Mouse (Mus musculus) heart, embryonic 12.5 days (tissue): ENCODE measurements around the gene Pcsk6. TPM values are rescaled to one million over a fixed set of nuclear protein-coding genes. Genes with fewer than 3 reads are reported as not detected.

Source experiments
- ATAC-seq: fragments of 200-750 bp; cut with Nextera tagmentation; 2 replicates; pipeline ENCODE4 v1.8.0; 2017; ENCODE audit warnings: moderate TSS enrichment, moderate library complexity; ENCODE audit not compliant: insufficient number of reproducible peaks, low FRiP score
- H3K27ac ChIP-seq: fragments of 300-500 bp; sonication (generic); 2 replicates; pipeline ENCODE4 v1.5.1; 2016; ENCODE audit warnings: mild to moderate bottlenecking, moderate library complexity; ENCODE audit not compliant: poor library complexity, severe bottlenecking
- H3K27me3 ChIP-seq: fragments of 300-500 bp; sonication (generic); replicated peaks from 2 replicates; pipeline ENCODE4 v1.6.1; 2016; ENCODE audit warnings: mild to moderate bottlenecking, moderate library complexity
- H3K36me3 ChIP-seq: fragments of 300-500 bp; sonication (generic); 2 replicates; pipeline ENCODE4 v1.6.1; 2016; ENCODE audit warnings: mild to moderate bottlenecking, moderate library complexity
- H3K4me1 ChIP-seq: fragments of 300-500 bp; sonication (generic); replicated peaks from 2 replicates; pipeline ENCODE4 v1.6.1; 2016; ENCODE audit warnings: mild to moderate bottlenecking
- H3K4me2 ChIP-seq: fragments of 300-500 bp; sonication (generic); 2 replicates; pipeline ENCODE4 v1.6.1; 2016; ENCODE audit warnings: mild to moderate bottlenecking, moderate library complexity
- H3K4me3 ChIP-seq: fragments of 300-500 bp; sonication (generic); 2 replicates; pipeline ENCODE4 v1.5.1; 2016; ENCODE audit warnings: mild to moderate bottlenecking
- H3K9ac ChIP-seq: fragments of 300-500 bp; sonication (generic); 2 replicates; pipeline ENCODE4 v1.6.1; 2016; ENCODE audit warnings: mild to moderate bottlenecking, moderate library complexity
- H3K9me3 ChIP-seq: fragments of 300-500 bp; sonication (generic); replicated peaks from 2 replicates; pipeline ENCODE4 v1.6.1; 2016; ENCODE audit warnings: mild to moderate bottlenecking, moderate library complexity
- WGBS: fragments of 180-500 bp; shearing (Covaris S2); methylation state at CpG from one replicate; pipeline ENCODE4 v1.1.7; 2016; 5-methylcytosine and 5-hydroxymethylcytosine counted together
- polyA plus RNA-seq: library from polyadenylated mRNA; unstranded; fragments of >200 nt; fragmentation: Nextera tagmentation; extraction: Ambion mirVana; gene quantifications from 2 replicates; pipeline ENCODE4 v1.2.1, GENCODE M21; 2016

Pcsk6 gene
- polyA plus RNA-seq, 1 experiment from 2014 or later: 2.7 TPM

DNA sequence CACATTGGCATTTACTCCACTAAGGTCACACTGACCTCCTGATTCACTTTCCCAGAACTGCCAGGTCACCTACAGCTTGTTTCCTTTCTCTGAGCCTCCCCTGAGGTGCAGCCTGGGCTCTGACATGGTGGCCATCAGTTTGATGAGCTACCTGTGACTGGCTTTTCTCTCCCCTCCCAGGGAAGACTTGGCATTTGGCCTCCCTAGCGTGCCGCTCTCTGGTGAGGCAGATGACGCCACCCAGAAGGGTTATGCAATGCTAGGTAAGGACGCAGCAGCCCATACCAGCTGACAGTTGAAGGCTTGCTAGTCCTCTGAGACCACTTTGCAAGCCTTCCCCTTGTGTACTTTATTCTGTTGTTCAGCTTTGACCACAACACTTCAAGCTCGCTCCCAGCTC is 141.9 kb downstream of the Pcsk6 start:
- 88% methylated on average over 5 of the region's 5 CpGs for WGBS
- no peaks in the 10 kb centered on the region for H3K27me3 ChIP-seq
- no peak overlapping the region for H3K27ac ChIP-seq
- H3K4me2 ChIP-seq: no peak overlapping the region
- no peak overlapping the region for H3K9ac ChIP-seq
- H3K4me3 ChIP-seq: no peak overlapping the region
- ATAC-seq: no peak
- peaks cover 3% of the 10 kb centered on the region; the same call in 1 of the 2 replicates for H3K36me3 ChIP-seq
- no peaks in the 10 kb centered on the region for H3K4me1 ChIP-seq
- H3K9me3 ChIP-seq: peaks cover 5% of the 10 kb centered on the region

DNA sequence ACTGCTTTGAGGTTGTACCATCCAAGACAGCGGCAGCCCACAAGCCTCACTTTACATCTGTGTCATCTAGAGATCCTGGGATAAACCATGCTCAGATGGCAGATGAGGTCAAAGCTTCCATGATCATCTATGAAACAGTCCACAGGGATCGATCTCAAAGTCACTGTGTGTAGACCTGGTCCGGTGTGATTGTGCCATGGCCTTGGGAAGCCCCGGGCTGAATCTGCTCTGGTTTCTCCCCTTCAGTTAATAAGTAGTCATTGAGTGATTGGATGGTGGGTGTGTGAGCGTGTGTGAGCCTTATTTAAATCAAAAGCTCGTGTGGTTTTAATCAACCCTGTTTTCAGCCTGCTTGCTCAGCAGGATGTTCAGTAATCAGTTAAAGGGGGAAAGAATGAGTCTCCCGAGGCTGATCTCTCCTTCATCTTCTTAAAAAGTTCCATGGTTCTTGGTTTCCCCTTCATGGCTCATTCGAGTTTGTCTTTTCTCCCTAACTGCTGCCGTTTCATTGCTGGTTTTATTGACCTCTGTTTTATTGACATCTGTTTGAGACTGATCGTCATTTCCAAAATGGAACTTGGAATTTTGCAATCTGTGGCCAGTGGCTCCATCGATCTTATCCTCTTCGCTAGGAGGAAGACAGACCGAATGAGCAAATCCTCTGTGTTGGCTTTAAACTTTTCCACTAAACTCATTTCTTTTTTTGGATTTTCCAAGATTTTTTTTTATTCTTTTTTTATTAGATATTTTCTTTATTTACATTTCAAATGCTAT is 142.5 kb downstream of the Pcsk6 start:
- Histone ChIP-seq H3K27ac (no peak overlapping the region), H3K4me3 (no peak overlapping the region), H3K4me2 (no peak overlapping the region), H3K4me1 (no peaks in the 10 kb centered on the region), H3K27me3 (no peaks in the 10 kb centered on the region), H3K9me3 (peaks cover 5% of the 10 kb centered on the region), H3K36me3 (peaks cover 3% of the 10 kb centered on the region; the same call in 1 of the 2 replicates), H3K9ac (no peak overlapping the region)
- WGBS: 74% methylated on average over 13 of the region's 13 CpGs
- no peak for ATAC-seq

DNA sequence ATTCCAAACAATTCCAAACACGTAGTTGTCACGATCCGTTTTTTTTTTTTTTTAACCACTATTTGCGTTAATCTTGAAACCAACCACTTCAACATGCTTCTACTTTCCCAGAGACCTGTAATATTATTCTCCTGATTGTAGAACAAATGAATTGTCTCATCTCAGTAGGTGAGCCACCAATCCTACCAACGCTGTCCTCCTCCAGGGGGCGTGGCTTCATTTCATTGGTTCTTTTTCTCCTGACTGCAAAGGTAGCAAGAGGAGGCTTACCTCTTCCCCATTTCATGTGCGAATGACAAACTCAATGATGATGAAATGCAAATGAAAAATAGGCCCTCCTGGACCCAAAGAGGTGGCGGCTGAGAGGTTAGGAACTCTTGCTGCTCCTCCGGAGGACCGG is 143.5 kb downstream of the Pcsk6 start:
- Histone ChIP-seq H3K36me3 (no peaks in the 10 kb centered on the region), H3K9me3 (no peaks in the 10 kb centered on the region), H3K4me3 (no peak overlapping the region), H3K4me2 (no peak overlapping the region), H3K27ac (no peak overlapping the region), H3K4me1 (no peaks in the 10 kb centered on the region), H3K27me3 (no peaks in the 10 kb centered on the region), H3K9ac (no peak overlapping the region)
- ATAC-seq: no peak
- WGBS: 86% methylated on average over 10 of the region's 10 CpGs

DNA sequence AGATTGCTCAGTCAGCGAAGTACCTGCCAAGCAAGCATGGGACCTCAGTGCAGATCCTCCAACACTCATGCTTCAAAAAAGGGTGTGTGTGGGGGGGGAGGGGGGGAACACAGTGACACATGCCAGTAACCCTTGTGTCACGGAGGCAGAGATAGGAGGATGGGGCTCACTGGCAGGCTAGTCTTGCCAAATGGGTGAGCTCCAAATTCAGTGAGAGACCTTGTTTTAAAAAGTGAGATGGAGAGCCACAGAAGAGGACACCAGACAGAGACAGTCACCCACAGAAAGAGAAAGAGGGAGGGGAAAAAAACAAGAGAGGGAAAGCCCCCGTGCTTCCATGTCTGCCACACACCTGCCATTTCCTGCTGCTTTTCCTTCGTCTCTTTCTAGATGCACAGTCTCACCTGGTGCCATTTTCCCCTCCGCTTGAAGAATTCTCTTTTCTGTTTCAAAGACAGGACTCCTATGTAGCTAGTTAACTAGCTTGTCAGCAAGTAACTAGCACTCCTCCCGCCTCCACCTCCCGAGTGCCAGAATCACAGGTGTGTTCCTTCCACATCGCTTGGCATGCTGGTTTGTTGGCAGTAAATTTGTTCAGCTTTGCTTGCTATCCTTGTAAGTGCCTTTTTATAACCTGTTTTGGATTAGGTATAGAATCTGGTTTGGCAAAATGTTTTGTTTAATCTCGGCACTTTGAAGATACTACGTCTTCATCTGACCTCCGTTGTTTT is 146.8 kb downstream of the Pcsk6 start:
- Histone ChIP-seq H3K27ac (no peak overlapping the region), H3K27me3 (no peaks in the 10 kb centered on the region), H3K4me2 (no peak overlapping the region), H3K36me3 (no peaks in the 10 kb centered on the region), H3K4me3 (no peak overlapping the region), H3K9me3 (no peaks in the 10 kb centered on the region), H3K4me1 (no peaks in the 10 kb centered on the region), H3K9ac (no peak overlapping the region)
- no peak for ATAC-seq
- WGBS: 76% methylated on average over 11 of the region's 11 CpGs

DNA sequence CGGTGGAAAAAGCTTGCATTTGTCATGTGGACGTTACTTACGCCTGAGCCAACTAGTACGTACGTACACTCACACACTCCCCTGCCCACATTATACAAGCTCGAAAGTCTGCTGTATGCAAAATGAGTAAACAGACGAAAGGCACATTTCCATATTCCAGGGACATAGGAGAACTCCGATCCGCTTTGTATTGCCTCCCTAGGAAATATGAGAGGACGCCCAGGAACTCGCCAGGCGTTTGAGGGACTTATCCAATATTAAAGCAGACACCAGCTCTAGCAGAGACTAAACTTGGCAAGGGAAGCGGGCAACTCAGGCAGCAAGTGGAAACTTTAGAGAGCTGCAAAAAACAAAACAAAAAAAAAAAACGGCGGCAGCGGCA is 147.3 kb downstream of the Pcsk6 start:
- Histone ChIP-seq H3K4me1 (no peaks in the 10 kb centered on the region), H3K27me3 (no peaks in the 10 kb centered on the region), H3K4me3 (no peak overlapping the region), H3K36me3 (no peaks in the 10 kb centered on the region), H3K27ac (no peak overlapping the region), H3K9me3 (no peaks in the 10 kb centered on the region), H3K9ac (no peak overlapping the region), H3K4me2 (no peak overlapping the region)
- WGBS: 82% methylated on average over 16 of the region's 16 CpGs
- ATAC-seq: no peak

DNA sequence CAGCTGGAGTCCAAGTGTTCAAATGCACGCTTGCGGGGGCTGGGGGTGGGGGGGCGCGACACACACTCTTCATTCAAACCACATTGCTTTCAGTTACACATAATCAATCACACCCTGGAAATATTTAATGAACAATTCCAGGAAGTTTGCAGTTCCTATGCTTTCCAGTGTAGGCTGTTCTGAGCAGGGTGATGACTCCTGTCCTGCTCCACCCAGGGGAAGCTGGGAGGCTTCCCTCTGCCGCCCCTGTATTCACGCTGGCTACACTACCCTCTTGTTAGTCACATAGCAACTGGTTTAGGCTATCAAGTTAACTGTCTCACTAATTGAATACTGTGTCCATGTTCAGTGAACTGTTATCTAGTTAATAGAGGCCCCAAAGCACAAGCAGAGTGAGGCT is 149.0 kb downstream of the Pcsk6 start:
- WGBS: 76% methylated on average over 6 of the region's 6 CpGs
- ATAC-seq: no peak

DNA sequence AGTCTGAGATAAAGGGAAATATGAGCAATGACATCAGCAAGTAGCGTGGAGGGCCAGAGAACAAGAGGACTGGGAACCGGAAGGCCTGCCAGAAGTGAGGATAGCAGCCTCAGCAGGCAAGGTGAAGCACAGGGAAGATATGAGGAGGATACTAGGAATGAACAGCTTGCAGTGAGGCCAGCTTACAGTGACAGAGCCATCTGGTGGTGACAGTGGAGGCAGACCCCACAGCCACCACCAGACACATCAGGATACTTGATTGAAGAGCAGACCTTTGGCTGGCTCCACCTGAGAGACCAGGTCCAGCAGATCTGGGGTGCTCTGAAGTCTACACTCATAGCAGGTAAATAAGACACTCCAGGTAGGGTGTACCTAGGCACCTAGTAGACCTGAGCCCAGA is 166.2 kb downstream of the Pcsk6 start:
- Histone ChIP-seq H3K27me3 (peaks cover 9% of the 10 kb centered on the region; the same call in 1 of the 2 replicates), H3K36me3 (no peaks in the 10 kb centered on the region), H3K27ac (no peak overlapping the region), H3K4me2 (no peak overlapping the region), H3K9me3 (no peaks in the 10 kb centered on the region), H3K4me3 (no peak overlapping the region), H3K9ac (no peak overlapping the region), H3K4me1 (peaks cover 8% of the 10 kb centered on the region)
- ATAC-seq: no peak
- 71% methylated on average over 2 of the region's 2 CpGs for WGBS

More for the DNA sequence above, 149.0 kb downstream of the Pcsk6 start:
- Histone ChIP-seq H3K27ac (no peak overlapping the region), H3K9ac (no peak overlapping the region), H3K36me3 (no peaks in the 10 kb centered on the region), H3K4me2 (no peak overlapping the region), H3K27me3 (no peaks in the 10 kb centered on the region; the same call in 1 of the 2 replicates), H3K4me1 (no peaks in the 10 kb centered on the region), H3K4me3 (no peak overlapping the region), H3K9me3 (no peaks in the 10 kb centered on the region)

DNA sequence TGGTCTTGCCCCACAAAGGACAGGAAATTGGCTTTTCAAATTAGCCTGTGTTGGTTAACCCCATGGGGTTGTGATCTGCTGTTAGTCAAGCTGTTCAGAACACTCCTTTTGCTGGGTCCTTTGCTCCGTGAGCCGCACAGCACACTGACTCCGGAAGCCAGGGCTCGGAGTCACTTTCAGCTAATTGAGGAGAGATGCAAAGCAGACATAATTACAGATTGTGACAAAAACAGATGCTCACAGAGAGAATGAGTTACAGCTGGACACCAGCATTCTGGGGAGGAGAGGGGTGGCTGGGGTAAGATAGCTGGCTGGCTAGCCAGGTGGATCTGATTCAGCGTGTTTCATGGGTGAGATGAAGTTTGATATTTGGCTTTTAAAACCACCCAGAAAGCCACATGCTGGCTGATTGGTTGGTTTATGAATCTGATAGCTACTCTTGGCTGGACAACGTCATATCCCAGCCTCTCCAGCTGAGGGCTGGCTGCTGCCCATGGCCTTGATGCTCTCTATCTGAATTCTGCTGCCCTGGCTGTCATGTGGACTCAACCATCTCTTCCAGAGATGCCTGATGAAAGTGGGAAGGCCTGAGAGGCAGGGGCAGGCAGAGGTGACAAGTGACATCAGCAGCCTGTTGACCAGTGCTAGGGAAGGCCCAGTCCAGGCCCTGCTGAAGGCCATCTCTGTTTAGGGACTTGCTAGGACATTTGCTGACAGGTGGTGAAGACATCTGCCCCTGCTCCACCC is 167.4 kb downstream of the Pcsk6 start:
- no peak for ATAC-seq
- peaks cover 8% of the 10 kb centered on the region for H3K4me1 ChIP-seq
- H3K27me3 ChIP-seq: peaks cover 15% of the 10 kb centered on the region
- H3K4me3 ChIP-seq: no peak overlapping the region
- no peak overlapping the region for H3K27ac ChIP-seq
- no peak overlapping the region for H3K4me2 ChIP-seq
- no peak overlapping the region for H3K9ac ChIP-seq
- no peaks in the 10 kb centered on the region for H3K36me3 ChIP-seq
- H3K9me3 ChIP-seq: no peaks in the 10 kb centered on the region
- WGBS: 51% methylated on average over 6 of the region's 6 CpGs

DNA sequence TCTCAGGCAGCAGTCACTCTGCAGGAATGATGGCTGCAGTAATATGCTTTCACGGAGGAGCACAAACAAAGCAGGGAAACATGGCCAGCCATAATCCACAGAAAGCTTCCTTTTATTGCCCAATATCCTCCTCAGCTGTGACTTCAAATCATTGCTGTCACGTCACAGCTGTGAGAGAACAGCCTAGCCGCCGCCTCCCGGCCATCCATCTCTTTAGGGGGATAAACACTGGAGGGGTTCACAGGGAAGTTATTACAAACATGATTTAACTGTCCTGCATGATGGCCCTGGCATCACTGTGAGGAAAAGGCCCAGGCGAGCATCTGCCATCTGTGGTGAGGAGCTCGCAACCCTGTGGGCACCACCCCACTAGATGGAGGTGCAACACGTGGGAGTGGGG is 175.3 kb downstream of the Pcsk6 start:
- Histone ChIP-seq H3K9me3 (no peaks in the 10 kb centered on the region), H3K9ac (no peak overlapping the region)

DNA sequence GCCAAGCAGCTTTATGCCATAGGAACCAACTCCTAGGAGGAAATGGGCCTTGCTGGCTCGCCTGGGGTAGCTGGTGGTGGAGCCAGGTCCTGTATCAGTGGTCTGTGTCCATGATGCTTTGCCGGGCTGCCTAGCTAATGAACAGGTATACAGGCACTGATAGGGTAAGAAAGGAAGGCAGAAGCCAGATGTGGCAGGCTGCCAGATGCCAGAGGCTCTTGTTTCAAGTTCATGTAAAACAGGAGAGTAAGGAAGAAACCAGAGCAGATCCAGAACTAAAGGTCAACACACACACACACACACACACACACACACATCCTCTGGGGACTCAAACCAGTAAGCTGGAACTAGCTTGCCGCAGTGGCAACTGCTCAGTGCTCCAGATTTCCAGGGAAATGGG is 176.7 kb downstream of the Pcsk6 start:
- Histone ChIP-seq H3K4me2 (no peak overlapping the region), H3K36me3 (no peaks in the 10 kb centered on the region), H3K27me3 (peaks cover 33% of the 10 kb centered on the region), H3K4me1 (peaks cover 7% of the 10 kb centered on the region), H3K9ac (no peak overlapping the region), H3K9me3 (no peaks in the 10 kb centered on the region), H3K4me3 (no peak overlapping the region), H3K27ac (no peak overlapping the region)
- 50% methylated on average over 3 of the region's 3 CpGs for WGBS
- no peak for ATAC-seq

More for the DNA sequence above, 175.3 kb downstream of the Pcsk6 start:
- ATAC-seq: no peak
- H3K27me3 ChIP-seq: peaks cover 31% of the 10 kb centered on the region
- peaks cover 7% of the 10 kb centered on the region for H3K4me1 ChIP-seq
- no peak overlapping the region for H3K4me3 ChIP-seq
- no peaks in the 10 kb centered on the region for H3K36me3 ChIP-seq
- WGBS: 81% methylated on average over 8 of the region's 8 CpGs
- no peak overlapping the region for H3K27ac ChIP-seq
- no peak overlapping the region for H3K4me2 ChIP-seq

DNA sequence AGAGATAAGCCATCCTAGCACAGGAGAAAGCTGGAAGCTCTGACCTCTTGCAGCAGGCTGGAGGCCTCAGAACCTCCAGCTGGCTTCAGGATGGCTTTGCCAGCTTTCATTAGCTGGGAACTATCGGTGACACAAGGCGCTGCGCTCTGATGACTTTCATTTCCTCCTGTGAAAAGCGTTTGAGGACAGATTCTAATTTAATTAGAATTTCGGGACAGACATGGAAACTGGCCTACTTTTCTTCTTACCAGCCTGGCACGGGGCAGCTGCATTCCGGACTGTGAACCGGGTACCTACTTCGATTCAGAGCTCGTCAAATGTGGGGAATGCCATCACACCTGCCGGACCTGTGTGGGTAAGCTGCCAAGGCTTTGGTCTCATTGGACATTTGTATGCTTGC is 177.2 kb downstream of the Pcsk6 start:
- no peaks in the 10 kb centered on the region for H3K36me3 ChIP-seq
- H3K9ac ChIP-seq: no peak overlapping the region
- no peak overlapping the region for H3K4me2 ChIP-seq
- H3K4me3 ChIP-seq: no peak overlapping the region
- H3K4me1 ChIP-seq: peaks cover 7% of the 10 kb centered on the region
- WGBS: 80% methylated on average over 11 of the region's 11 CpGs
- H3K27me3 ChIP-seq: peaks cover 33% of the 10 kb centered on the region
- H3K27ac ChIP-seq: no peak overlapping the region
- ATAC-seq: no peak
- H3K9me3 ChIP-seq: no peaks in the 10 kb centered on the region
